Mouse (Mus musculus): Measurements from ENCODE around the gene Rfx7. TPM values are rescaled to one million over a fixed set of nuclear protein-coding genes. Genes with fewer than 3 reads are reported as not detected.

Gene Rfx7
- polyA plus RNA-seq, 1 experiment: 33.6 TPM

DNA sequence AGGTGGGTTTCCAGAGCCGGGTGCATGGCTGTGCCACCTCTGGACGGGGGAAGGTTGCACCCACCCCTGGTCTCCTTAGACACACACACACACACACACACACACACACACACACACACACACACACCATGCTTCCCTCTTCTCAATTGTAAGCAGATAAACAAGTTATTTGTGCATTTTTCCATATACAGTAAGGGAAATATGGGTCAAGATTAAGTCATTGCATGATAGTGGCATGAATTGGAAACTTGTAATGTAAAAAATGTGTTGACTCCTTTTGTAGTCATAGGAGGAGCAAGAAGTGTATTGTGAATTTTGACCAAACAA is 1.0 kb downstream of the Rfx7 start:
- H3K27ac ChIP-seq (ENCODE audit: insufficient read depth, low read length): peak overlapping the region; percentile 48
- H3K4me1 ChIP-seq (ENCODE audit: control insufficient read depth, insufficient read depth, low read length): 0 out of 2 replicates have a peak, but pooled peaks cover 6% of the 10 kb centered on the region
- TF ChIP-seq CTCF (IDR thresholded peaks at IDR 0.05; ENCODE audit: borderline replicate concordance, insufficient read depth, low read length): no peak
- 0 out of 2 replicates have a peak, but pooled peaks have one; percentile 8 for TF ChIP-seq POLR2A (IDR thresholded peaks at IDR 0.05; ENCODE audit: low read depth, low read length)
- H3K4me3 ChIP-seq (ENCODE audit: insufficient read depth, low read length): peak overlapping the region; percentile 98

DNA sequence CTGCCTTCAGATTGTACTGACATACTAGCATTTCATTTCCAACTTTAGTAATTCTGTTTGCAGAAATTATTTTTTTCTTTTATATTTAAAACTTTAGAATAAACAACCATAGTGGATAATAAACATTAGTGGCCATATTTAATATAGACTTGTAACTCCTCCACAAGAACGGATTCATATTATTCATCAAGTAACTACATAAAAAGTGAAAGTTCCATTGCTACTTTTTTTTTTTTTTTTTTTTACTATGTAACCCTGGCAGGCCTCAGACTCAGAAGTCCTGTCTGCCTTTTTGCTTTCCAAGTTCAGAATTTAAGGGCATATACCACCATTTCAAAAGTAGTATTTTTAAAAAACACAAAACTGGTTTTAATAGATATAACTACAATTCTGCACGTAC is 2.9 kb downstream of the Rfx7 start:
- TF ChIP-seq POLR2A (IDR thresholded peaks at IDR 0.05; ENCODE audit: low read depth, low read length): no peak
- no peak for TF ChIP-seq CTCF (IDR thresholded peaks at IDR 0.05; ENCODE audit: borderline replicate concordance, insufficient read depth, low read length)
- H3K4me1 ChIP-seq (ENCODE audit: control insufficient read depth, insufficient read depth, low read length): 0 out of 2 replicates have a peak, but pooled peaks cover 6% of the 10 kb centered on the region
- no peak overlapping the region for H3K27ac ChIP-seq (ENCODE audit: insufficient read depth, low read length)
- H3K4me3 ChIP-seq (ENCODE audit: insufficient read depth, low read length): peak overlapping the region; percentile 20; the same call in 1 of the 2 replicates

- Histone ChIP-seq H3K4me3 (ENCODE audit: insufficient read depth, low read length) (no peak overlapping the region), H3K4me1 (ENCODE audit: control insufficient read depth, insufficient read depth, low read length) (0 out of 2 replicates have a peak, but pooled peaks cover 6% of the 10 kb centered on the region), H3K27ac (ENCODE audit: insufficient read depth, low read length) (no peak overlapping the region)
- no peak for TF ChIP-seq CTCF (IDR thresholded peaks at IDR 0.05; ENCODE audit: borderline replicate concordance, insufficient read depth, low read length)
- TF ChIP-seq POLR2A (IDR thresholded peaks at IDR 0.05; ENCODE audit: low read depth, low read length): no peak
Measured at GRCm38 (mm10) chr9:72535394-72535793, 3.4 kb downstream of the Rfx7 start.

DNA sequence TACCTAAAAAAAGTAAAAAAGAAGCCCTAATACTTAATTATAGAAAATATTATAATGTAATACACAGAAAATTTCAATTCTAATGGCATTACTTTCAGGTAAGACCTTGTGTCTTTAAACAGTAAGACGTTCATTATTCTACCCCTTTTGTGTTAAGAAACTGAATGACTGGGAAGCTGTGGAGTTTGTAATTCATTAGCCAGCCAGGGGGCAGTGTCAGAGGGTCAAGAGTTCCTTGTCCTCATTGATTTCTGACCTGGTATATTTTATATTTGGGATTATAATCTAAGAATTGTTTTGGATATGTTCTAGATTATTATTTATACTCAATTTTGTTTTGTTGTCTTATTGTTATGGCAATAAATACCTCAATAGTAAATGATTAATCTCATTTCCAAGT is 5.0 kb downstream of the Rfx7 start:
- no peak for TF ChIP-seq CTCF (IDR thresholded peaks at IDR 0.05; ENCODE audit: borderline replicate concordance, insufficient read depth, low read length)
- no peak for TF ChIP-seq POLR2A (IDR thresholded peaks at IDR 0.05; ENCODE audit: low read depth, low read length)
- H3K4me3 ChIP-seq (ENCODE audit: insufficient read depth, low read length): no peak overlapping the region
- no peak overlapping the region for H3K27ac ChIP-seq (ENCODE audit: insufficient read depth, low read length)
- H3K4me1 ChIP-seq (ENCODE audit: control insufficient read depth, insufficient read depth, low read length): no peaks in the 10 kb centered on the region

DNA sequence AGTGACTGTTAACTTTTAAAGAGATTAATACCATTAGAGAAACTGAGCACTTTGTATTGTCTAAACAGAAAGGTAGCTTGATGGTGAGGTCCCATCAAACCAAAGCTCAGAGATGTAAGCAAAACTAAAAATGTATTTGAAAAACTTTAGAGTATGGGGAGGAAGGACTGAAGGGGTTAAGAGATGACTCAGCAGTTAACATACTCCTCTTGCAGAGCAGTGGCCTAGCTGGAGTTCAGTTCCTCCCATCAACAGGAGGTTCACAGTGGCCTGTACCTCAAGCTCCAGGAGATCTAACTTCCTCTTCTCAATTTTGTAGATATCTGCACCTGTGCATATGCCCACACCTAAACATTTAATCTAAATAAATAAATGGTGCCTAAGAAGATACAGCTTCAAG is 11.6 kb downstream of the Rfx7 start:
- Histone ChIP-seq H3K4me3 (ENCODE audit: insufficient read depth, low read length) (no peak overlapping the region), H3K4me1 (ENCODE audit: control insufficient read depth, insufficient read depth, low read length) (no peaks in the 10 kb centered on the region), H3K27ac (ENCODE audit: insufficient read depth, low read length) (no peak overlapping the region)
- TF ChIP-seq POLR2A (IDR thresholded peaks at IDR 0.05; ENCODE audit: low read depth, low read length): no peak
- no peak for TF ChIP-seq CTCF (IDR thresholded peaks at IDR 0.05; ENCODE audit: borderline replicate concordance, insufficient read depth, low read length)

DNA sequence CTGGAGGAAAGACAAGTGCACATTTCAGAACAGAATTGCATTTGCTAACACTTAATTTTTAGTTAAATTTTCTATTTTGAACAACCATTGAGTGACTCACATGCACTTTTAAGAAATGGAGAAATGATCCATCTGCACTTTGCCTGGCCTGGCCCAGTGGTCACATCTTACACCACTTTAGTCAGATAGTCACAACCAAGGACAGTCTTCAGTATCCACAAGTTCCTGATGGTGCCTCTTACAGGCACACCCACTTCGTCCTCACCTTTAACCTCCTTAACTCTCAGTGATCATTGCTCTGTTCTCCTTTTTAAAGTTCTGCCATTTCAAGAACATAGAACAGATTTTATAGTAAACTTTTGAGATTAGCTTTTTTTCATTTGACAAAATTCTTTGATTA is 26.7 kb downstream of the Rfx7 start:
- Histone ChIP-seq H3K4me1 (ENCODE audit: control insufficient read depth, insufficient read depth, low read length) (no peaks in the 10 kb centered on the region), H3K4me3 (ENCODE audit: insufficient read depth, low read length) (no peak overlapping the region), H3K27ac (ENCODE audit: insufficient read depth, low read length) (no peak overlapping the region)
- no peak for TF ChIP-seq POLR2A (IDR thresholded peaks at IDR 0.05; ENCODE audit: low read depth, low read length)
- no peak for TF ChIP-seq CTCF (IDR thresholded peaks at IDR 0.05; ENCODE audit: borderline replicate concordance, insufficient read depth, low read length)

GRCm38 (mm10) chr9:72560316-72560715 is 28.3 kb downstream of the Rfx7 start:
- TF ChIP-seq CTCF (IDR thresholded peaks at IDR 0.05; ENCODE audit: borderline replicate concordance, insufficient read depth, low read length) (no peak), POLR2A (IDR thresholded peaks at IDR 0.05; ENCODE audit: low read depth, low read length) (no peak)
- H3K4me3 ChIP-seq (ENCODE audit: insufficient read depth, low read length): no peak overlapping the region
- H3K27ac ChIP-seq (ENCODE audit: insufficient read depth, low read length): no peak overlapping the region
- no peaks in the 10 kb centered on the region for H3K4me1 ChIP-seq (ENCODE audit: control insufficient read depth, insufficient read depth, low read length)

DNA sequence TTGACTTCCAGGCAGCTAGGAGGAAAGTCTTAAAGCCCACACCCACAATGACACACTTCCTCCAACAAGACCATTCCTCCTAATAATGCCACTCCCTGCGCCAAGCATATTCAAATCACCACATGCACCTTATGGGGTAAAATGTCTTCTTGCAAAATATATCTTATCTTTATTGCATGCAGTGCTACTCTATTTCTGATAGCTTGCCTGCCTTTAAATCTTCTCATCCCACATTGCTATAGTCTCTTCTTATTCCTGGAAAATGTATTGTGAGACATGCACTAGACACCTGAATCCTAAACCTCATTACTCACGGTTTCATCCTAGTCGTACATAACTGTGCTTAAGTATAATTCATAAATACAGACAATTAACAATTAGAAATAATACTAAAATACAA is 31.2 kb downstream of the Rfx7 start:
- no peak overlapping the region for H3K27ac ChIP-seq (ENCODE audit: insufficient read depth, low read length)
- H3K4me1 ChIP-seq (ENCODE audit: control insufficient read depth, insufficient read depth, low read length): no peaks in the 10 kb centered on the region
- TF ChIP-seq CTCF (IDR thresholded peaks at IDR 0.05; ENCODE audit: borderline replicate concordance, insufficient read depth, low read length) (no peak), POLR2A (IDR thresholded peaks at IDR 0.05; ENCODE audit: low read depth, low read length) (no peak)
- H3K4me3 ChIP-seq (ENCODE audit: insufficient read depth, low read length): no peak overlapping the region

- no peak for TF ChIP-seq CTCF (IDR thresholded peaks at IDR 0.05; ENCODE audit: borderline replicate concordance, insufficient read depth, low read length)
- no peaks in the 10 kb centered on the region for H3K4me1 ChIP-seq (ENCODE audit: control insufficient read depth, insufficient read depth, low read length)
- H3K27ac ChIP-seq (ENCODE audit: insufficient read depth, low read length): no peak overlapping the region
- H3K4me3 ChIP-seq (ENCODE audit: insufficient read depth, low read length): no peak overlapping the region
Measured at GRCm38 (mm10) chr9:72567116-72567515, 35.1 kb downstream of the Rfx7 start.

DNA sequence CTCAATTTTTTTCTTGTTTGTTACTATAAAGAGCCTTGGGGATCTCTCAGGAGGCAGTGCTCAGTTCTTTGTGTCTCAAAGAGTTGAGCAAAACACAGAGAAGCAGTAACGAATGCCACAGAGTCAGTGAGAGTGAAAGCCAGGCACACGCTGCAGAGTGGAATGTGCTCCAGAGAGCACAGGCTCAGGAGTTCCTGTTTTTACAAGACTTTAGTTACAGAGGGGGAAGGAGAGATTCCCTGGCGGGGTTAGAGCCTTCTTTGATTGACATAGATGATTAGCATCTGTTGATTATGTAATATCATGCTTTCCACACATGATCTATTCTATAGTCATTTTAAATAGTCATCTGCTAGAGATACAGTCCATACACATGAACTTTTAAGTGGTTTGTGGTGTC is 48.2 kb downstream of the Rfx7 start:
- TF ChIP-seq CTCF (IDR thresholded peaks at IDR 0.05; ENCODE audit: borderline replicate concordance, insufficient read depth, low read length) (no peak), POLR2A (IDR thresholded peaks at IDR 0.05; ENCODE audit: low read depth, low read length) (no peak)
- Histone ChIP-seq H3K4me1 (ENCODE audit: control insufficient read depth, insufficient read depth, low read length) (no peaks in the 10 kb centered on the region), H3K4me3 (ENCODE audit: insufficient read depth, low read length) (no peak overlapping the region), H3K27ac (ENCODE audit: insufficient read depth, low read length) (no peak overlapping the region)

GRCm38 (mm10) chr9:72590861-72591260 is 58.8 kb downstream of the Rfx7 start:
- no peak for TF ChIP-seq CTCF (IDR thresholded peaks at IDR 0.05; ENCODE audit: borderline replicate concordance, insufficient read depth, low read length)
- TF ChIP-seq POLR2A (IDR thresholded peaks at IDR 0.05; ENCODE audit: low read depth, low read length): no peak
- H3K4me3 ChIP-seq (ENCODE audit: insufficient read depth, low read length): no peak overlapping the region
- H3K4me1 ChIP-seq (ENCODE audit: control insufficient read depth, insufficient read depth, low read length): no peaks in the 10 kb centered on the region
- no peak overlapping the region for H3K27ac ChIP-seq (ENCODE audit: insufficient read depth, low read length)

All from embryonic fibroblast, embryonic 13.5 days (primary cell).